Mouse (Mus musculus): ENCODE measurements around the gene Gstm2.

Gene Gstm2

DNA sequence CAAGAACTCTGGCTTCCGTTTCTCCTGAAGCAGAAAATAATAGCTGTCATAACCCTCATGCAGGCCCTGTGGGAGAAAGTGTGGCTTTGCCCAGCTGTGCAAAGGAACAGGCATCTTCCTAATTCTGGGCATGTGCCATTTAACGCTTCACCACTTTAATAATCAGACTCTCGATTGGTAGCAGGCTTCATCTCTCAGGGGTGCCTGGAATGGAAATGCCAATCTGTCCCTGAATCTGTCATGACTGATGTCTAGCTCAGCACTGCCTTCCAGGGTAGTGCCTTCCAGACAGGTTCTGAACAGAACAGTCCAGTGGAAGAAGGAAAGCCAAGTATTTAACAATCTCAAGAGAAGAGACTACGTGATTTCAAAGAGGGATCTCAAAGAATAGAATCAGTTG lies 45.0 kb downstream of the Gstm2 start:
- DNase-seq (ENCODE audit: low spot score) = no peak

DNA sequence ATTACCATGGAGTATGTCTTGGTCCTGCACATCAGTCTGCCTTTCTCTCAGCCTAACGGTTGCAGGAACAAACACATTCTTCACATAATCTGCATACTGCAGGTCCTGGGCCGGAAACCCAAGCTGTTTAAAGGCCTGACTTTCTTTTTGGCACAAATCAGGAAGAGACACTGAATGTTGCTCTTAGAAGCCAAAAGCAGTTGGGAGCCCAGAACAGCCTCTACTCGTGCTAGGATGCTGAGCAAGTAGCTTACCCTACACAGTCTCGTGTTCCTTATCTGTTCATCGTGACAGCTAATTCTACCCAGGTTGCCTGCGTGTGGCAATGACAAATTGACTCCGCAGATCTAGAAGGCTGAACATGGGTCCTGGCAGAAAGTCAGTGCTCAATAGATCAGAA lies 45.7 kb downstream of the Gstm2 start:
- DNase-seq (ENCODE audit: low spot score) = no peak

DNA sequence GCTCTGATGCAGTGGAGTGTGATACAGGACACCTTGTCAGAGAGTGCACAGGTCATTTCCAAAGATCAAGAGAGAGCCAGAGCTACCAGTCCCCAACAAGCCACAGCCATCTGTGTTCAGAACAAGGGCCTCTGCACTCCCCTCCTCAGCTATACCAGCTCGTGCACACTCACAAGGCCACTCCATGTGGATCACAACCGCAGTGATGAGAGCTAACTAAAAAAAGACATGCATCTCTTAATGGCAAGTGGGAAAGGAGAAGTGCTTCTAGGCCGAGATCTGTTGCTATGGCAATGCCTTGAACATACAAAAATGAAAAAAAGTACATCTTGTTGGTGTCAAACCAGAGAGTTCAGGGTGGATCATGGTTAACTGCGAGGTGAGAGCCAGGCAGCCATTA lies 46.4 kb downstream of the Gstm2 start:
- DNase-seq (ENCODE audit: low spot score) = no peak

DNA sequence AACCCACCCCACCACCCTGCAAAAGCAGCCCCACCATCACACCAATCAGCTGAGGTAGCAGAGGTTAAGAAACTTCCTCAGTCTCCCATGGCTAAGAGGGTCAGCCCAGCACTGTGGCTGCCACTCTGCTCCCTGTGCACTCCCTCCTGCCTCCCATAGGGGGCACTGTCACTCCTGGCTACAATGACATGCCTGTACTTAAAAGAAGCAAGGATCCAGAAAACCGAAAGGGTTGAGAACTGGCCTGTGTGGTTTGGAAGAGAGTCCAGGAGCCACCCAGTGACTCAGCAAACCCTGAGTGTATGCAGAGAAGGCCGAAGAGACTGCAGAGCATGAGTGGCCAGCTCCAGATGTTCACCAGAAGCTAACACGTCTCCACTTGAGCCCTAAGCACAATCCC lies 46.9 kb downstream of the Gstm2 start:
- peak; percentile 73 for DNase-seq (ENCODE audit: low spot score)

DNA sequence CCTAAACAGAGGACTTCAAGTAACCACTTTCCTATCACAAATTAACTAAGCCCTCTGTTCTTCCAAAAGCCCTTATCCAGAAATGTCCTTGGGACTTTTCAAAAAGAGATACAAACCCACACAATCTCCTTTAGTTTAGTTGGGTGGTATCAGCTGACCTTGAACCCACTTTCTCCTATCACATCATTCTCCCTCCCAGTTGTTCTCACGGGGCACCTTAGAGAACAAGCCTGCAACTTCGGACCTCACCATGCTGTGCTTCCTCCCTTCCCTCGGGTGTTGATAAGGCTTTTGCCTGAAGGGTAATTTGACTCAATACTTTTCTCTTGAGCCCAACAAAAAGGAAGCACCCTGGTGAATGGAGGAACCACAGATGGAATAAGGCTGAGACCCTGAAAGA lies 50.4 kb downstream of the Gstm2 start:
- DNase-seq (ENCODE audit: low spot score) = no peak

DNA sequence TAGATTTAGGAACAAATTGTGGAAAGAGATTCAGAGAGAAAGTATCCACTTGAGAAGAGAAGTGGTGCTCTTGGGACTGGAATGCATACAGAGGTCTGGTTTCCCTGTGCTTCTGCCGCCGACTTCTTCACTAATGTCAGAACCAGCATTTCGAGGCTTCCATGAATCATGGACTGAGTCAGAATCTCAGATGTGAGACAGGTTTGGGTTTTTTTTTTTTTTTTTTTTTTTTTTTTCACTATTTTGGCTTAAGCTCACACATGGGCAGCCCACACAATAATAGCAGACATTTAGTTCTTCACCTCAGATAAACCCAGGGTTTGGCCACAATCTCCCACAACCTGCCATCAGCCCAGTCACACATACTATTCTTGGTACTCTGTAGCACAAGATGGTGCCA lies 51.0 kb downstream of the Gstm2 start:
- no peak for DNase-seq (ENCODE audit: low spot score)

DNA sequence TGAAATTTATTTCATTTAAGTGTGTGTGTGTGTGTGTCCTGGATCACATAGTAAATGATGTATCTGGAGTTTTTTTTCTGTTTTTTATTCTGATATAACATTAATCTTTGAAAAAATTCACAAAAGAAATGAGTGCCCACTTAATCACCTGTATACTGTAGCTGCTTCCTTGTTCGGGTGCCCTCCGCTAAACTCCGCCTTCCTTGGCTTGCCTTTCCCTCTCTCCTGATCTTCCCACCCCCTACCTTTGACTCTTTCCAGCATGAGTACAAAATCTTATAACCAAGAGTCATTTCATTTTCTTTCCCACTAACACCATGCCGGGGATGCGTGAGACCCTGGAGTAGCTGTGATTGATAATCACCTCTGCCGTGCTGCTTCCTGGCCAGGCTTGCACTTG lies 54.1 kb downstream of the Gstm2 start:
- no peak for DNase-seq (ENCODE audit: low spot score)

Measured in embryo, embryonic 10.5 days (tissue).